Mouse (Mus musculus) left cerebral cortex, postnatal 4 days (tissue): Measurements from ENCODE around the gene Agpat4. TPM values are rescaled to one million over a fixed set of nuclear protein-coding genes. Genes with fewer than 3 reads are reported as not detected.

Source experiments
- DNase-seq: peaks from one replicate; pipeline ENCODE4 v3.0.0-alpha.2; 2022
- intact Hi-C: fragments of 180-260 bp; cut with DNase I; formaldehyde crosslinking; loops from one replicate; pipeline ENCODE4 v1.15.1; 2025
- total RNA-seq, 2 experiments: library from RNA; stranded (reverse); gene quantifications; 2 replicates each; pipeline ENCODE4 v1.2.3; 2021

Gene Agpat4
- total RNA-seq, 2 experiments from 2014 or later: 52.7 to 58.4 TPM

DNA sequence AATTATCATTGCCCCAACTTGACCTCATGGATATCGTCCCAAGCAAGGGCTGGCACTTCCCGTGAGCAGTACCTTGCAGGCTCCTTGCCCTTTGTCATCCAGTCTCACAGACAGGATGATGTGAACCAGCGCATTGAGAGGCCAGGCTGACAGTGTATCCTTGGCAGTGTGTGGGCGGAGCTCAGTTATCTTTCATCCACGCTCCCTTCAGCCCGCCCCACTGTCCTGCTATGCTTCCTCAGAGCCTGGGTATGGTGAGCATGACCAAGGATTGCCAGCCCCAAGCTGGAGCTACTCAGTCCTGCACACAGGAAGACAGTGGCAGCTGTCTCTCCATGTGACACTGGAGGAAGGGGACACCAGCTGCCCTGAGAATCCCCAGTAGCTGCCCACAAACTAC lies 97.7 kb downstream of the Agpat4 start:
- intact Hi-C loops: no loop called here
- no peak for DNase-seq

GRCm38 (mm10) chr17:12221926-12222325 lies 103.4 kb downstream of the Agpat4 start:
- intact Hi-C loops: loop anchor here (10.0 kb wide), 1 partner anchor 143 kb away; no protein-coding TSS in a partner anchor
- peak; percentile 71 for DNase-seq

DNA sequence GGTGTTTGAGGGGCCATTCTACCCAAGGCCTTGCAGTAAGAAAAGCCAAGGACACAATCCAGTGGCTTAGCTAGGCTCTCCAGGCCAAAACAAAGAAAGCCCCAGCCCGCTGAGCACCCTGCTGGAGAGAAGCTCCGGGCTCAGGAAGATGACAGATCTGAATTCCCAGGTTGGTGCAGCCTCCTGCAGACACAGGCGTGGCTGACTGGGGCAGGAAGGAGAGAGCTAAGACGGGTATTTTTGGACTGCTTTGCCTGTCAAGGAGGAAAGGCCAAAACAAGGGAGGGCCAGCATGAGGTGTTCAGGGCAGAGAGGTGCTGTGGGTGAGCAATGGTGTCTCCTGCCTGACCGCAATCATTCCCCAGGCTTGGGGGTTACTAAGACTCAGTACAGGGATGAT lies 105.2 kb downstream of the Agpat4 start:
- intact Hi-C loops: loop anchor here (10.0 kb wide), 1 partner anchor 141 kb away; no protein-coding TSS in a partner anchor

GRCm38 (mm10) chr17:12224145-12224544 lies 105.6 kb downstream of the Agpat4 start:
- intact Hi-C loops: loop anchor here (10.0 kb wide), 1 partner anchor 141 kb away; no protein-coding TSS in a partner anchor
- DNase-seq: no peak

More for the DNA sequence above, 105.2 kb downstream of the Agpat4 start:
- DNase-seq: no peak

DNA sequence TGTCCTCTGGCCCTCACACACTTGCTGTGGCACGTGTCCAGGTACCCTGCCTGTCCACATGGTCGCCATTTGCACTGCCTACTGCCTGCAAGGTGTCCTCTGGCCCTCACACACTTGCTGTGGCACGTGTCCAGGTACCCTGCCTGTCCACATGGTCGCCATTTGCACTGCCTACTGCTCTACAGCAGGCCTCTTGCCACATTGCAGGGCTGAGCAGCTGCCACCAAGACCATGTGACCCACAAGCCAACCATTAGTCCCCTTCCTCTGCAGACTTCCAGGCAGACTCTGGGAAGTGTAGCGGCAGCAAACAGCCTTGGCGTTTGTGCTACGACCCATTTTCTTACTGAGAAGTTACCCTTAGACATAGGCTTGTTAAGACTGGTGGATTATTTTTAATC lies 106.0 kb downstream of the Agpat4 start:
- intact Hi-C loops: loop anchor here (10.0 kb wide), 1 partner anchor 140 kb away; no protein-coding TSS in a partner anchor
- peak; percentile 79 for DNase-seq

DNA sequence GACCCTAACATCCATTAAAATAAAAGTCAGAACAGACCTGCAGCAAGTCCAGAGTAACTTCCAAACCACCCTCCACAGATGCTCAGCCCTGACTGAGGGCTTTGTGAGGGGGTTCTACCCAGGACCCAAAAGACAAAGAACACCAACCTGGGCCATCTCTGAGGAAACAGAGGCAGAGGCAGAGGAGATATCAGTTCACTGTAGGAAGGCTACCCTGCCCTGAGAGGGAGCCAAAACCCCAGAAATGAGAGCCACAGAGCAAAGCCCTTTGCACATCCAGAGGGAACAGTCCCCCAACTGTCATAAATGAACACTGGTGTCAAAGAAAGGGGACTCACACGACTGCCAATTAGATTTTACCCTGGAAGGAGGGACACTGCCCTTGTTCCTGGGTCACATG lies 106.7 kb downstream of the Agpat4 start:
- intact Hi-C loops: loop anchor here (10.0 kb wide), 1 partner anchor 140 kb away; no protein-coding TSS in a partner anchor
- no peak for DNase-seq

DNA sequence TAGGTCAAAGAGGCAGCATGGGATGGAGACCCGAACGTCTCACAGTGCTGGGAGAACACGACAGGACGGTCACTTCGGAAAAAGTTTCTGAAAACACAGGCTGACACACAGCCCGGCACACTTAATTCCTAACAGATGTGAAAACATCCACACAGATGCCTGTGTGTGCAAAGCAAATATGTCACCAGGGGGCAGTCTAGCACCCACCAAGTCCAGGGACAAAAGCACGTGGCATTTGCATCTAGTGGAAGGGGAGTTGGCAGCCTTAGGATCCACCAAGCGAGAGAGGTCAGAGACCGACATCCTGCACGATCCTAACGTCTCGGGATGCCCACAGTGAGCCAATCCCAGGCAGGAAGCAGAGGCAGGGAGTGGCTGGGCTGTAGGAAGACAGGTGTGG lies 108.0 kb downstream of the Agpat4 start:
- DNase-seq: no peak

GRCm38 (mm10) chr17:12228001-12228400 lies 109.5 kb downstream of the Agpat4 start:
- no peak for DNase-seq
- intact Hi-C loops: loop anchor here (10.0 kb wide), 1 partner anchor 137 kb away; no protein-coding TSS in a partner anchor

More for the DNA sequence above, 108.0 kb downstream of the Agpat4 start:
- intact Hi-C loops: loop anchor here (10.0 kb wide), 1 partner anchor 138 kb away; no protein-coding TSS in a partner anchor

DNA sequence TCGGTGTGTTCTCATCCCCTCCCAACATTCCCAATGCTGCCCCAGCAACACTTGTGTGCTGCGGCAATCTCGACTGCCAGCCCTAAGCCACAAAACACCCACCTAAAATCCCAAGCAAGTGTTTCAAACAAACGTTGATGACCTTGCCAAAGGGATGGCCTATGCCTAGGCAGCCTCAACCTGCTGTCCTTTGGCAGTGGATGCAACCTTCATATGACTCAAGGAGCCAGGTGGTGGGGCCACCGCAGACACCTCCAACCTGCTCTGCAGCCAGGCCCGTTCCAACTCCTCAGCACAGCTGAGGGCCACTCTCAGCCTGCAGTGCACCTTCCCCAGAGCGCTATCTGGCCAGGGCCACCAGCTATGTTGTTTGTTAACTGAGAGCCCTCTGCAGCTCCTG lies 110.0 kb downstream of the Agpat4 start:
- intact Hi-C loops: loop anchor here (10.0 kb wide), 1 partner anchor 136 kb away; no protein-coding TSS in a partner anchor
- no peak for DNase-seq

DNA sequence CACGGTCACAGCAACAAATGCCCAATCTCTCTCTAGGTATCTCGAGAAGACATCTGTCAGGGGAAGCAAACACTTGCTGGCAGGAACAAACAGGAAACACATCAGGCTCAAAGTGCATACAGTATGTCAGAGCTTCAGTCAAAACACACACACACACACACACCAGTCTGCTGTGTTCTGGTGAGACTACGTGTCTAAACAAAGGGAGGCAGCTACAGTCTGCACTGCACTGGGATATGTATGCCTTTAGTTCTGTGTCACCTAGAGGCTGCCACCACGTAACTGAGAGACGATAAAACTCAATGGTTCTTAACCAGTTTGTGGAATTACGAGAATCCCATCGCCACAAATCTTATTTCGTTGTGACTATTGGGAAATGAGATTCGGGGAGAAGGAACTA lies 111.3 kb downstream of the Agpat4 start:
- no peak for DNase-seq
- intact Hi-C loops: loop anchor here (10.0 kb wide), 1 partner anchor 135 kb away; no protein-coding TSS in a partner anchor

GRCm38 (mm10) chr17:12230167-12230566 lies 111.7 kb downstream of the Agpat4 start:
- DNase-seq: no peak
- intact Hi-C loops: no loop called here

- DNase-seq: no peak
- intact Hi-C loops: no loop called here
Measured at GRCm38 (mm10) chr17:12231087-12231486, 112.6 kb downstream of the Agpat4 start.

DNA sequence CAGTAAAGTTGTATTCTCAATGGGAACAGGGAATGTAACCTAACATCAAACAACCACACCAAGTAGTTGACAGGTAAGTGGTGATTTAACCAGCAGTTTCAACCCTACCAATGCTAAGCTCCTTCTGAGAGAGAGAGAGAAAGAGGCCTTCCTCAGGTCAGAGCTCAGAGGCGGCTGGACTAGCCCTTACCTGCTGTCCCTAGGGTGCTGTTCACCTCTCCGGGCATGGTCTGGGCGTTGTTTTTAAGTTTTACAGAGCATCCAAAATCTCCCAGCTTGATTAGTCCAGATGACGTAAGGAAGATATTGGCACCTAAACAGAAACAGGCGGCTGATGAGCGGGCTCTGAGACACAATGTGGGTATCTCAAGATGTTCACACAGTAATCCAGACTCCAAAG lies 114.2 kb downstream of the Agpat4 start:
- intact Hi-C loops: no loop called here
- DNase-seq: no peak

GRCm38 (mm10) chr17:12240701-12241100 lies 122.2 kb downstream of the Agpat4 start:
- intact Hi-C loops: no loop called here
- no peak for DNase-seq

- intact Hi-C loops: no loop called here
- no peak for DNase-seq
Measured at GRCm38 (mm10) chr17:12249783-12250504, 131.4 kb downstream of the Agpat4 start.

DNA sequence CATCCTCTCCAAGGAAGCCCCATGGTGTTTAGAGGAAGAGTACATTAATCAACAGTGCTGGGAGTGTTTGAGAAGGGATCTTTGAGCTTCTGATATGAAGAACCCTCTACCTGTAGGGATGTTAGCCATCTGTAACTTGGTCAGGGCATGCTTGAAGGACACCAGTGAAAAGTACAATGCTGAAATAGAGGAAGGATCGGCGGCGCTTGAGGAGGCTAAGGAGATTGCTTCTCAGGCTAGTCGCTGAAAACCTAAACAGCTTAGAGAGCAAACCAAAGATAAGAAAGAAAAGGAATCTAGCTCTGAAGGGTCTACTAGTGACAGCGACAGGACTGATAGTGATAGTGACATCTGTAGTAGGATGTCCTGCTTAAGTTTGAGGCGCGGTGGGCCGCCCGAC lies 132.1 kb downstream of the Agpat4 start:
- DNase-seq: no peak

GRCm38 (mm10) chr17:12256142-12256541 lies 137.6 kb downstream of the Agpat4 start:
- DNase-seq: no peak
- intact Hi-C loops: no loop called here

More for the DNA sequence above, 132.1 kb downstream of the Agpat4 start:
- intact Hi-C loops: no loop called here

DNA sequence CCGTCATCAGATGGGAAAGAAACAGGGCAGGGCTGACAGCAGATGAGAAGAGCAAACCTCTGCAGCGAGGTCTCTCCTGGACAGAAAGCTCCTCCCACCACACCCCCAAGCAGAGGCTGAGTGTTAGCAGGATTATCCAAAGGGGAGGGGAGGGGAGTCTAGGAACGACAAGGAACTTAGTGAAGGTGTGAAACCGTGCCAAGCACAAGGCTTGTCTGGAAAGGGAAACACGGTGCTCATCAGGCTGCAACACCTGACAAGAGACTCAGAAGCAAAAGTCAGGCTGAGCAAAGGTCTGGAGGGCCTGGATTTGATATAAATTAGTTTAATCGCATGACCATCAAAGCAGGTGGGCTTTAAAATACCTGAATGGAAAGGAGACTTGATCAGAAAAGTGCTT lies 140.0 kb downstream of the Agpat4 start:
- intact Hi-C loops: no loop called here
- DNase-seq: no peak

DNA sequence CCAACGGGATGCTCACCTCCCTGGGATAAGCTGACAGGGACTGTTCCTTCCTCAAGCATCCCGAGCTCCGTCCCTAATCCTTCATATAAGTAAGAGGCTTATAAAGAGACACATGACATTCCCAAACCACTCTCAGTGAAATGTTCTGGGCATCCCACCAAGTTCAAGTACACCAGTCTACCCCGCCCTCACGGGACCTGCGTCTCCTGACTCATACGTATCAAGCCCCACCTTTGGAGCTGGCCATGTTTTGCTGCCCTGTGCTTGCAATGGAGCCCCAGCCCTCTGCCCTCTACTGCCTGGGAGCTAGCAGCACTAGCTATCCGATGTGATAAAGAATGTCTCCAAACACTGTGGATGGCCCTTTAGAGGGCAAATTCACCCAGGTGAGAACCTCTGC lies 141.5 kb downstream of the Agpat4 start:
- intact Hi-C loops: loop anchor here (10.0 kb wide), 1 partner anchor 105 kb away; no protein-coding TSS in a partner anchor

GRCm38 (mm10) chr17:12261376-12261775 lies 142.9 kb downstream of the Agpat4 start:
- intact Hi-C loops: loop anchor here (10.0 kb wide), 1 partner anchor 103 kb away; no protein-coding TSS in a partner anchor
- no peak for DNase-seq

More for the DNA sequence above, 141.5 kb downstream of the Agpat4 start:
- DNase-seq: no peak

GRCm38 (mm10) chr17:12261887-12262286 lies 143.4 kb downstream of the Agpat4 start:
- DNase-seq: no peak
- intact Hi-C loops: loop anchor here (10.0 kb wide), 1 partner anchor 103 kb away; no protein-coding TSS in a partner anchor

DNA sequence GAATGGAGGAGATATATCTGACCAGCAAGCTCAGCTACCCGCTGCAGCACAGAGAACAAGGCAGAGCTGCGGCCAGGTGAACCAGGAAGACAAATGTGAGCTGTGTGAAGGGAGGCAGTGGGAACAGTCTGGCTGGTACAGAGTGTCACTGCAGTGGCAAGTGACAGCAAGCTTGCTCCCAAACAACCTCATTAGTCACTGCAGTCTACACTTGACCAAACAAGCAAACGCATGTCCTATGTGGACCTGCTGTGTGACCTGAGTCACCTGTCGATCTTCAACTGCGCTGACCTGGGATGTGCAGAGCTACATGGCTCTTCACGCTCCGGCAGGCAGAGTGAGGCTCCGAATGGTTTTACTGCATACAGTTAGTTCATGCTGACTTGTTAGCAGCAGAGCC lies 144.3 kb downstream of the Agpat4 start:
- intact Hi-C loops: loop anchor here (10.0 kb wide), 1 partner anchor 102 kb away; no protein-coding TSS in a partner anchor
- DNase-seq: no peak
